Mouse (Mus musculus) cortical plate, adult 2 months (tissue): ENCODE measurements at regions not wholly inside any gene's neighbourhood (a gene's known extent, or its start where the extent isn't known, plus 50 kb on each side); places are given as distances from the start of the nearest gene placed in this dataset.
"Not testable (repeated sequence)": the region's sequence is repeated elsewhere in the genome, so short reads cannot be mapped to it uniquely, and the experiment has no call there.

Experiments
- H3K27ac ChIP-seq: fragments of 200-500 bp; 2 replicates; pipeline ENCODE4 v1.5.1; 2012; ENCODE audit warnings: low read length, control low read depth, inconsistent platforms; ENCODE audit not compliant: insufficient read depth
- H3K4me1 ChIP-seq: fragments of 200-500 bp; 2 replicates; pipeline ENCODE4 v1.6.1; 2011; ENCODE audit warnings: low read length; ENCODE audit not compliant: control insufficient read depth, insufficient read depth
- H3K4me3 ChIP-seq: fragments of 200-500 bp; 2 replicates; pipeline ENCODE4 v1.5.1; 2011; ENCODE audit warnings: mild to moderate bottlenecking, low read length, control low read depth; ENCODE audit not compliant: insufficient read depth
- CTCF ChIP-seq: fragments of 200-500 bp; IDR thresholded peaks from 2 replicates; pipeline ENCODE4 v1.5.1; 2011; ENCODE audit warnings: mild to moderate bottlenecking, control low read depth, low read length; ENCODE audit not compliant: insufficient read depth; ENCODE audit errors: extremely low read depth
- POLR2A ChIP-seq: fragments of 200-500 bp; IDR thresholded peaks from 2 replicates; pipeline ENCODE4 v1.6.1; 2011; ENCODE audit warnings: mild to moderate bottlenecking, low read length, control low read depth; ENCODE audit not compliant: insufficient read depth; ENCODE audit errors: extremely low read depth

GRCm38 (mm10) chr9:6845281-6845680 is 339.0 kb downstream of the Dync2h1 start:
- H3K4me3 ChIP-seq, H3K4me1 ChIP-seq, H3K27ac ChIP-seq: not testable (repeated sequence)

DNA sequence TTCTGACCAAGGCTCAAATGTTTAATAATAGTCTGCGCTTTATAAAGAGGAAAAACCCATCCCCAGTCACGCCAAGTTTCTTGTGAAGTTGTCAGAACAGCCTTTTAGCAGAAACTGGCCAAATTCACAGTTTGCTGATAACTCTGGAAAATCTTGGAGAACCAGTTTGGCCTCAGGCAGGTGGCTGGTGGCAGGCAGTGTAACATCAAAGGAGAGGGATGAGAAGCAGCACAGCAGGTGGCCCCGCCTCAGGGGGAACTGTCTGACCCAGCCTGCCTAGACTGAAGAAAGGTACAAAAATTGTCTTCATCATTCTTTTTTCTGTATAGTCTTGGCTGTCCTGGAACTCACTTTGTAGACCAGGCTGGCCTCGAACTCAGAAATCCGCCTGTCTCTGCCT is 349.3 kb downstream of the Dync2h1 start:
- not testable (repeated sequence) for H3K4me1 ChIP-seq, H3K27ac ChIP-seq, H3K4me3 ChIP-seq

- H3K27ac ChIP-seq, result no peak overlapping the region
- no peak for TF ChIP-seq POLR2A
- no peak for TF ChIP-seq CTCF
- no peak overlapping the region for H3K4me3 ChIP-seq
- no peaks in the 10 kb centered on the region for H3K4me1 ChIP-seq
Measured at GRCm38 (mm10) chr9:6834470-6834869, 349.8 kb downstream of the Dync2h1 start.

DNA sequence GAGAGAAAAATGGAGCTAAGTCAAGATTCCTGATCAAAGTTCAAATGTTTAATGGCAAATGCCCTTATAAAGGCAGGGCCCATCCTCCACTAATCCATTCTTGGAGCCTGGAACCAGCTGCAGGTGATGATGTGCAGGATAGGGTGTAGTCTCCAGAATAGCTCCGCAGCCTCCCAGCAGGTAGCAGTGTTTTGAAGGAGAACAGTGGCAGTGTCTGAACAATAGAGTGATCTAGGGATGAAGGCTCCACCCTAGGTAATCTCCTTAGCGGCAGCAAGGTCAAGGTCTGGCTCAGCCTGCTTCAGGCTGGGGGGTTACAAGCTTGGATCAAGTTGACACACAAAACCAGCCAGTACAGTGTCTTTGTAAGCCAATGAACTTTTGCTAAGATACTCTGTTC is 351.4 kb downstream of the Dync2h1 start:
- no peak overlapping the region for H3K27ac ChIP-seq
- TF ChIP-seq CTCF, result no peak
- no peak for TF ChIP-seq POLR2A
- H3K4me3 ChIP-seq, result no peak overlapping the region
- no peaks in the 10 kb centered on the region for H3K4me1 ChIP-seq

DNA sequence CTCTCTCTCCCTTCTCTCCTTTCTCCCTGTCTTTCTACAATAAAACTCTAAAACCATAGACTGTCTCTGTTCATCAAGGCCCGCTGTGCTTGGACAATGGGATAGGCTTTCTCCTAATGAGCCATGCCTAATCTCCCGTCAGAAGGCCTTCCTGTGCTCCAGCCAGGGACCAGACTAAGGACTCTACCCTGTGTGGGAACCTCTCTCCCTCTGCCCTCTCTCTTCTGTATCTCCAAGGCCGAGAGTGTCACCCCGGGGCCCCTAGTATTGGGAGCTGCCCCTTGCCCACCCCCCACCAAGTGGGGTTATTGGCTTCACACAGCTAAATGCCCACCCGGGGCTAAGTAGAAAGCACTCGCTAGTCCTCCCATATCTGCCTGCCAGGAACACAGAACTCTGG is 352.6 kb downstream of the Dync2h1 start:
- H3K4me1 ChIP-seq, H3K27ac ChIP-seq, H3K4me3 ChIP-seq: not testable (repeated sequence)

GRCm38 (mm10) chr9:6826581-6826980 is 357.7 kb downstream of the Dync2h1 start:
- Histone ChIP-seq H3K27ac (no peak overlapping the region), H3K4me1 (no peaks in the 10 kb centered on the region), H3K4me3 (no peak overlapping the region)
- TF ChIP-seq POLR2A (no peak), CTCF (no peak)

GRCm38 (mm10) chr9:6825609-6826008 is 358.6 kb downstream of the Dync2h1 start:
- no peak overlapping the region for H3K4me3 ChIP-seq
- TF ChIP-seq POLR2A, result no peak
- no peak for TF ChIP-seq CTCF
- H3K4me1 ChIP-seq, result no peaks in the 10 kb centered on the region
- H3K27ac ChIP-seq, result no peak overlapping the region

- H3K4me1 ChIP-seq, H3K4me3 ChIP-seq, H3K27ac ChIP-seq: not testable (repeated sequence)
Measured at GRCm38 (mm10) chr9:6823946-6824345, 360.3 kb downstream of the Dync2h1 start.

- no peak overlapping the region for H3K4me3 ChIP-seq
- no peak for TF ChIP-seq POLR2A
- TF ChIP-seq CTCF, result no peak
- H3K4me1 ChIP-seq, result no peaks in the 10 kb centered on the region
- no peak overlapping the region for H3K27ac ChIP-seq
Measured at GRCm38 (mm10) chr9:6823536-6823935, 360.7 kb downstream of the Dync2h1 start.

GRCm38 (mm10) chr9:6776671-6777070 is 407.6 kb downstream of the Dync2h1 start:
- no peak overlapping the region for H3K4me3 ChIP-seq
- H3K27ac ChIP-seq, result no peak overlapping the region
- H3K4me1 ChIP-seq, result no peaks in the 10 kb centered on the region
- TF ChIP-seq POLR2A, result no peak
- TF ChIP-seq CTCF, result no peak

GRCm38 (mm10) chr9:6741478-6741877 is 442.8 kb downstream of the Dync2h1 start:
- Histone ChIP-seq H3K4me3 (no peak overlapping the region), H3K27ac (no peak overlapping the region), H3K4me1 (no peaks in the 10 kb centered on the region)
- no peak for TF ChIP-seq POLR2A
- TF ChIP-seq CTCF, result no peak
